10 mouse cellular contexts compared by ENCODE assay signal in the genomic region with DNA sequence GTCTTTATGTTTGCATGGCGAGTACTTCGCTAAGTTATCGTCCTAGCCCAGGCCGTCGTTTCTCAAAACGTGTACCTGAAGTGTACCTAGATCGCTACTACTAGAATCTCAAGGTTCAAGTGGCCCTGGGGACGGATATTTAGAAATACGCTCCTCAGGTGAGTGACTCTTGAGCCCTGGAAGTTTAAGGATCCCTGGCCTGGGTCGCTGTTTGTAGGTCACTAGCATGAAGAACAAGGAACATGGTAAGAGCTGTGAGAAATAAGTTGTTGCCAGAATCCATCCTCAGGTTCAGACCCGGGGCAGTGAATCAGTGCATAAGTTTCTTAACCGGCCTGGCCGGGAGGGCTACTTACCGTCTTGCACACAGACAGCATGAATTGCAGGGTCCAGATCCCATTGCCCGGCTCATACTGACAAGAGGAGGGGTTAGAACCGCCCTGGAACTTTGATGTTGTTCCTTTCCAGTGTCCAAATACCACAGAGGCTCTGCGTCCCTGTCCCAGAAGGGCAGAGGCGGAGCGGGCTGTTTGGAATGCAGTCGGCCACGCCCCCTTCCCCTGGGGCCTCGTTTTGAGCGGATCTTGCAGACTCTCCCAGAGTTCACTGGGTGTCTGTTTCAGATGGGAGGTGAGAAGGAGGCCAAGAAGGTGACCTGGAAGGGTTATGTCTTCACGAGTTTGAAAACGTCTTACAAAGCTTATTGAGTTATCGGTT. TPM values are rescaled to one million over a fixed set of nuclear protein-coding genes. Genes with fewer than 3 reads are reported as not detected.
DNase-seq lines count a peak whose midpoint lies in the region; ATAC-seq and TF ChIP-seq lines count a peak whose summit lies in the region.
"Had no signal": no experiment of that assay in that cellular context is flagged by ENCODE, and none has a peak within 500 bp of the region (broad histone marks: within the 10 kb centered on the region; RNA-seq: fewer than 3 reads in every experiment).

No protein-coding gene starts in this region.

- no peaks in the 10 kb centered on the region for H3K36me3 ChIP-seq in liver, adult 2 months (ENCODE audit: control insufficient read depth, insufficient read depth, low read length)
- H3K36me3 ChIP-seq in stomach, embryonic 14.5 days (ENCODE audit: control insufficient read depth, insufficient read depth, low read length) = no peaks in the 10 kb centered on the region
- H3K36me3 ChIP-seq: G1E; hindbrain, embryonic 15.5 days had no signal

- no peak overlapping the region for H3K27ac ChIP-seq in liver, adult 2 months (replicated peaks; ENCODE audit: insufficient read depth, low read depth, low read length)
- H3K27ac ChIP-seq in stomach, embryonic 14.5 days (ENCODE audit: low read length) = no peak overlapping the region
- H3K27ac ChIP-seq: hindbrain, embryonic 15.5 days had no signal

- 0 out of 2 replicates have a peak overlapping the region, but pooled peaks have one; percentile 7 for H3K4me2 ChIP-seq in stomach, embryonic 14.5 days (replicated peaks; ENCODE audit: low read depth, low read length)
- H3K4me2 ChIP-seq: hindbrain, embryonic 15.5 days had no signal

- 53% methylated on average over 26 of the region's 26 CpGs for WGBS in liver, adult 2 months
- WGBS in stomach, embryonic 14.5 days = 48% methylated on average over 26 of the region's 26 CpGs

- no peaks in the 10 kb centered on the region; the same call in none of the 2 replicates for H3K4me1 ChIP-seq in liver, adult 2 months (ENCODE audit: control insufficient read depth, insufficient read depth, low read length)
- 0 out of 2 replicates have a peak, but pooled peaks cover 4% of the 10 kb centered on the region for H3K4me1 ChIP-seq in stomach, embryonic 14.5 days (ENCODE audit: control insufficient read depth, insufficient read depth, low read length)

- DNase-seq in left cerebral cortex, postnatal 4 days = peak; percentile 41
- no peak for DNase-seq in left cerebral cortex, postnatal 36 days (ENCODE audit: low spot score in 2 of 2)
- peak; percentile 81 for DNase-seq in embryo, embryonic 9.5 days (ENCODE audit: extremely low spot score)
- DNase-seq in heart, postnatal 36 days = peak; percentile 49 to 63
- peak; percentile 18 for DNase-seq in liver, adult 2 months (ENCODE audit: extremely low read depth, low read depth, low spot score)
- no peak for DNase-seq in layer of hippocampus, adult 8-10 months (ENCODE audit: low spot score in 2 of 2)

- intact Hi-C loops in left cerebral cortex, postnatal 4 days (cut with DNase I) = no loop called here
- intact Hi-C loops in left cerebral cortex, postnatal 36 days (cut with DNase I) = no loop called here
- intact Hi-C loops in heart, postnatal 36 days (cut with DNase I) = no loop called here

- H3K9me3 ChIP-seq in stomach, embryonic 14.5 days (ENCODE audit: control insufficient read depth, low read depth, low read length) = no peaks in the 10 kb centered on the region
- H3K9me3 ChIP-seq: G1E; hindbrain, embryonic 15.5 days had no signal

- TF ChIP-seq POLR2A in liver, adult 2 months (IDR thresholded peaks at IDR 0.05; ENCODE audit: extremely low read depth, insufficient read depth, low read length) = no peak

- TF ChIP-seq CTCF in liver, adult 2 months (IDR thresholded peaks at IDR 0.05; ENCODE audit: low read depth, low read length) = no peak

- 0 out of 2 replicates have a peak, but pooled peaks have one; percentile 58 for ATAC-seq in stomach, embryonic 14.5 days (ENCODE audit: insufficient number of reproducible peaks, insufficient read depth, low FRiP score, low read depth)
- no peak for ATAC-seq in frontal cortex, adult (ENCODE audit: low TSS enrichment)

- no peaks in the 10 kb centered on the region for H3K27me3 ChIP-seq in liver, adult 2 months (ENCODE audit: control insufficient read depth, insufficient read depth, low read length)
- H3K27me3 ChIP-seq in stomach, embryonic 14.5 days (ENCODE audit: control insufficient read depth, insufficient read depth, low read length) = no peaks in the 10 kb centered on the region
- H3K27me3 ChIP-seq: hindbrain, embryonic 15.5 days had no signal

- no peak overlapping the region for H3K9ac ChIP-seq in liver, adult 2 months (ENCODE audit: low read depth, low read length)
- H3K9ac ChIP-seq in stomach, embryonic 14.5 days (replicated peaks; ENCODE audit: low read depth, low read length) = no peak overlapping the region
- H3K9ac ChIP-seq: hindbrain, embryonic 15.5 days had no signal

- no peaks in the 10 kb centered on the region for H3K79me2 ChIP-seq in liver, adult 2 months (ENCODE audit: control insufficient read depth, insufficient read depth, low read length)

- H3K4me3 ChIP-seq in liver, adult 2 months (ENCODE audit: insufficient read depth, low read depth, low read length) = no peak overlapping the region
- no peak overlapping the region for H3K4me3 ChIP-seq in stomach, embryonic 14.5 days (ENCODE audit: low read depth, low read length)
- H3K4me3 ChIP-seq: hindbrain, embryonic 15.5 days had no signal

RNA-seq across cellular contexts. Expression of gene Add3, which starts 34.7 kb away (rescaled TPM):
- total RNA-seq in left cerebral cortex, postnatal 4 days (2021) = 10 to 100 TPM; 93.4 to 93.5 TPM
- total RNA-seq in left cerebral cortex, postnatal 36 days (2021) = 10 to 100 TPM; 89.3 to 89.6 TPM
- total RNA-seq in heart, postnatal 36 days (2021) = 10 to 100 TPM; 45.2 to 48.6 TPM
- total RNA-seq in liver, adult 2 months (2014; rRNA removed) = 10.9 and 12.1 TPM in 2 replicates
- polyA plus RNA-seq in liver, adult 2 months (2012; rRNA removed) = 4.0 and 4.3 TPM in 2 replicates
- polyA plus RNA-seq in stomach, embryonic 14.5 days (2014; fragmentation: Nextera tagmentation; extraction: Ambion mirVana) = 85.5 and 93.2 TPM in 2 replicates
- total RNA-seq in layer of hippocampus, adult 8-10 months (2022) = 100 to 1,000 TPM; 121 to 162 (median 144) TPM

Comparison
In these comparisons a context has a peak if more than half of its experiments do, and no peak if none do; other contexts are left out.
1. DNase-seq: peak in left cerebral cortex, postnatal 4 days (single experiment), embryo, embryonic 9.5 days (single experiment), heart, postnatal 36 days (2 of 2) and liver, adult 2 months (single experiment); none in left cerebral cortex, postnatal 36 days (0 of 2) and layer of hippocampus, adult 8-10 months (0 of 2).